Mouse (Mus musculus): ENCODE data around the gene Nid2.

Gene Nid2

GRCm38 (mm10) chr14:19744876-19745275 is 6.2 kb upstream of the Nid2 start:
- no peak for DNase-seq (ENCODE audit: low spot score)

- no peak for DNase-seq (ENCODE audit: low spot score)
Measured at GRCm38 (mm10) chr14:19746232-19746631, 4.8 kb upstream of the Nid2 start.

GRCm38 (mm10) chr14:19746731-19747130 is 4.3 kb upstream of the Nid2 start:
- DNase-seq (ENCODE audit: low spot score): no peak

- no peak for DNase-seq (ENCODE audit: low spot score)
Measured at GRCm38 (mm10) chr14:19749743-19750142, 1.3 kb upstream of the Nid2 start.

GRCm38 (mm10) chr14:19750411-19751024 is 547 bp upstream of the Nid2 start:
- DNase-seq (ENCODE audit: low spot score): no peak

GRCm38 (mm10) chr14:19752276-19752675 is 1.2 kb downstream of the Nid2 start:
- DNase-seq (ENCODE audit: low spot score): no peak

- no peak for DNase-seq (ENCODE audit: low spot score)
Measured at GRCm38 (mm10) chr14:19759277-19760193, 8.5 kb downstream of the Nid2 start.

GRCm38 (mm10) chr14:19760721-19761120 is 9.7 kb downstream of the Nid2 start:
- DNase-seq (ENCODE audit: low spot score): no peak

- no peak for DNase-seq (ENCODE audit: low spot score)
Measured at GRCm38 (mm10) chr14:19762014-19762413, 10.9 kb downstream of the Nid2 start.

- DNase-seq (ENCODE audit: low spot score): no peak
Measured at GRCm38 (mm10) chr14:19763527-19763926, 12.5 kb downstream of the Nid2 start.

- DNase-seq (ENCODE audit: low spot score): no peak
Measured at GRCm38 (mm10) chr14:19764331-19764730, 13.3 kb downstream of the Nid2 start.

GRCm38 (mm10) chr14:19765539-19766379 is 14.7 kb downstream of the Nid2 start:
- DNase-seq (ENCODE audit: low spot score): no peak

- DNase-seq (ENCODE audit: low spot score): no peak
Measured at GRCm38 (mm10) chr14:19766380-19766649, 15.2 kb downstream of the Nid2 start.

GRCm38 (mm10) chr14:19768648-19769047 is 17.6 kb downstream of the Nid2 start:
- DNase-seq (ENCODE audit: low spot score): no peak

- no peak for DNase-seq (ENCODE audit: low spot score)
Measured at GRCm38 (mm10) chr14:19769441-19770200, 18.6 kb downstream of the Nid2 start.

GRCm38 (mm10) chr14:19771173-19771572 is 20.1 kb downstream of the Nid2 start:
- no peak for DNase-seq (ENCODE audit: low spot score)

- no peak for DNase-seq (ENCODE audit: low spot score)
Measured at GRCm38 (mm10) chr14:19774036-19774628, 23.1 kb downstream of the Nid2 start.

- DNase-seq (ENCODE audit: low spot score): no peak
Measured at GRCm38 (mm10) chr14:19775491-19775890, 24.4 kb downstream of the Nid2 start.

GRCm38 (mm10) chr14:19776179-19776578 is 25.1 kb downstream of the Nid2 start:
- DNase-seq (ENCODE audit: low spot score): no peak

GRCm38 (mm10) chr14:19776890-19777289 is 25.8 kb downstream of the Nid2 start:
- no peak for DNase-seq (ENCODE audit: low spot score)

GRCm38 (mm10) chr14:19777365-19777764 is 26.3 kb downstream of the Nid2 start:
- no peak for DNase-seq (ENCODE audit: low spot score)

- DNase-seq (ENCODE audit: low spot score): no peak
Measured at GRCm38 (mm10) chr14:19777945-19778344, 26.9 kb downstream of the Nid2 start.

Measured in ovary, adult 18-20 months (tissue).